Mouse (Mus musculus): Measurements from ENCODE around the gene Fbxo10. TPM values are rescaled to one million over a fixed set of nuclear protein-coding genes. Genes with fewer than 3 reads are reported as not detected.
"Not testable (repeated sequence)": the region's sequence is repeated elsewhere in the genome, so short reads cannot be mapped to it uniquely, and the experiment has no call there.

The Fbxo10 gene
- polyA plus RNA-seq, 1 experiment from 2014 or later = 7.9 TPM

DNA sequence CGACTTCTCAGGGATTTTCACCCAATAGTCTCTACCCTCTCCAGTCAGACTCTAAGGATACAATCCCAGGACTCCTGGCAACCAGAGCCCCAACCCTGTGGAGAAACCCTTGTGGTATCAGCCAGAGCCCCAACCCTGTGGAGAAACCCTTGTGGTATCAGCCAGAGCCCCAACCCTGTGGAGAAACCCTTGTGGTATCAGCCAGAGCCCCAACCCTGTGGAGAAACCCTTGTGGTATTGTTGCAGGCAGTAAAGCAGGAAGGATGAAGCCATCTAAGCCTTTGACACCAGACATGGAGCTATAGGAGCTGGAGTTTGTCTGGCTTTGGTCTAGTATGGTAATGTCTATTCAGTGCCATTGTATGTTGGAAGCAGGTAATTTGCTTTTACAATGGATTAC lies 20.6 kb downstream of the Fbxo10 start:
- ATAC-seq = 0 out of 2 replicates have a peak, but pooled peaks have one; percentile 8
- H3K27me3 ChIP-seq (replicated peaks; ENCODE audit: control insufficient read depth, insufficient read depth, low read length); H3K27ac ChIP-seq (ENCODE audit: low read length); H3K4me2 ChIP-seq (ENCODE audit: low read depth, low read length); H3K36me3 ChIP-seq (ENCODE audit: control insufficient read depth, insufficient read depth, low read length); H3K4me3 ChIP-seq (ENCODE audit: low read length); H3K4me1 ChIP-seq (ENCODE audit: control insufficient read depth, insufficient read depth, low read length); H3K9ac ChIP-seq (ENCODE audit: low read depth, low read length); H3K9me3 ChIP-seq (ENCODE audit: control insufficient read depth, low read length): not testable (repeated sequence)
- 89% methylated on average over 1 of the region's 1 CpGs for WGBS

DNA sequence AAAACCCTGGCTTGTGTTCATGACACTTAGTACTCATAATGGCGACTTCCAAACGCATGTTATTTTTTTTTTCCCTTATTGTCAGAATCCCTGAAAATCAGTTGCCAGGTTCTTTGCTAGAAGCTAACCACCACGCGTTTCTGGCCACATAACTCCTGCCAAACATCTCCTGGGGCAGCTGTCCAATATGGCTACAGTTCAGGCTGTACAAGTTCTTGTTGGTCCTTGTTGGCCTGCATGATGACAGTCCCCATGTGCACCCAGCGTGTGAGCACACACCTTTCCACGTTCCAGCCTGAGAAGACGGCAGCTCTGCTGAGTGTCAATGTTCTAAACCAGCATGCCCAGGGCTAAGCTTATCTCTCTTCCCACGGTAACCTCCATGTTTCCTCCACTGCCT lies 29.0 kb downstream of the Fbxo10 start:
- Histone ChIP-seq H3K27me3 (replicated peaks; ENCODE audit: control insufficient read depth, insufficient read depth, low read length) (no peaks in the 10 kb centered on the region), H3K4me2 (ENCODE audit: low read depth, low read length) (no peak overlapping the region), H3K9me3 (ENCODE audit: control insufficient read depth, low read length) (no peaks in the 10 kb centered on the region), H3K27ac (ENCODE audit: low read length) (no peak overlapping the region), H3K9ac (ENCODE audit: low read depth, low read length) (no peak overlapping the region), H3K4me3 (ENCODE audit: low read length) (no peak overlapping the region), H3K4me1 (ENCODE audit: control insufficient read depth, insufficient read depth, low read length) (no peaks in the 10 kb centered on the region), H3K36me3 (ENCODE audit: control insufficient read depth, insufficient read depth, low read length) (peaks cover 3% of the 10 kb centered on the region; the same call in 1 of the 2 replicates)
- WGBS = 87% methylated on average over 8 of the region's 8 CpGs
- ATAC-seq = no peak

DNA sequence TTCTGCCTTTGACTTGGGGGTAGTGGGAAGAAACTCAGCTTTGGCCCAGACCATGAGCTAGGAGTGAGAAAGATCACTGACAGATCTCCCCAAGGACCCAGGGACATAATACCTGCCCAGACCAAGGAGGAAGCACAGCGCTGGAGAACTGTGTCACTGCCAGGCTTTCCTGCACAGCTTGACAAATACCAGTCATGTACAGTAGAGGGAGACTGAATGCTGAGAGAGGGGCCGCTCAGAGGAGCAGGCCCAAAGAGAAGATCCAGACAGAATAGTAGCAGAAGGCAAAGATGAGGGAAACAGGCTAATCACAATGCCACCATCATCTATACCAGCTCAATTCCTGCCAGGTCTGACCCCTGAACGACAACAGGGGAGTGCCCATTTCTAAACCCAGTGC lies 29.5 kb downstream of the Fbxo10 start:
- Histone ChIP-seq H3K4me1 (ENCODE audit: control insufficient read depth, insufficient read depth, low read length) (no peaks in the 10 kb centered on the region), H3K4me2 (ENCODE audit: low read depth, low read length) (no peak overlapping the region), H3K36me3 (ENCODE audit: control insufficient read depth, insufficient read depth, low read length) (0 out of 2 replicates have a peak, but pooled peaks cover 3% of the 10 kb centered on the region), H3K9ac (ENCODE audit: low read depth, low read length) (no peak overlapping the region), H3K27ac (ENCODE audit: low read length) (no peak overlapping the region), H3K9me3 (ENCODE audit: control insufficient read depth, low read length) (no peaks in the 10 kb centered on the region), H3K4me3 (ENCODE audit: low read length) (no peak overlapping the region), H3K27me3 (replicated peaks; ENCODE audit: control insufficient read depth, insufficient read depth, low read length) (no peaks in the 10 kb centered on the region)
- 45% methylated on average over 3 of the region's 3 CpGs for WGBS
- no peak for ATAC-seq

DNA sequence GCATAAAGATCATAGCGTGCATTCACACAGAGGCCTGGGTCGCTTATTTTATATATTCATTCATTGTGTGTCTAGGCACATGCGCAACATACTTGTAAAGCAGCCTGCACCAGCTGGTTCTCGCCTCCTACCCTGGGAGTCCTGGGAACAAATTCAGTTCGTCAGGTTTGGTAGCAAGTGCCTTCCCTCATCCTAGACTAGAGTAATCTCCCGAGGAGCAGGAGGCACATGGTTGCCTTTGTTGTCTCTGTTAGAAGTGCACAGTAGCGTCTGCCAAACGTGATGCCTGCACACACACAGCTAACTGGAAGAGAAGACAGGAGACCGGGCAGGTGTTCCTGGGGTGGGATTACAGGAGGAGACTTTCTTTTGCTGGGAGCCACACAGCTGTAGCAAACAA lies 36.4 kb downstream of the Fbxo10 start:
- Histone ChIP-seq H3K36me3 (ENCODE audit: control insufficient read depth, insufficient read depth, low read length) (no peaks in the 10 kb centered on the region; the same call in 1 of the 2 replicates), H3K9me3 (ENCODE audit: control insufficient read depth, low read length) (no peaks in the 10 kb centered on the region)

DNA sequence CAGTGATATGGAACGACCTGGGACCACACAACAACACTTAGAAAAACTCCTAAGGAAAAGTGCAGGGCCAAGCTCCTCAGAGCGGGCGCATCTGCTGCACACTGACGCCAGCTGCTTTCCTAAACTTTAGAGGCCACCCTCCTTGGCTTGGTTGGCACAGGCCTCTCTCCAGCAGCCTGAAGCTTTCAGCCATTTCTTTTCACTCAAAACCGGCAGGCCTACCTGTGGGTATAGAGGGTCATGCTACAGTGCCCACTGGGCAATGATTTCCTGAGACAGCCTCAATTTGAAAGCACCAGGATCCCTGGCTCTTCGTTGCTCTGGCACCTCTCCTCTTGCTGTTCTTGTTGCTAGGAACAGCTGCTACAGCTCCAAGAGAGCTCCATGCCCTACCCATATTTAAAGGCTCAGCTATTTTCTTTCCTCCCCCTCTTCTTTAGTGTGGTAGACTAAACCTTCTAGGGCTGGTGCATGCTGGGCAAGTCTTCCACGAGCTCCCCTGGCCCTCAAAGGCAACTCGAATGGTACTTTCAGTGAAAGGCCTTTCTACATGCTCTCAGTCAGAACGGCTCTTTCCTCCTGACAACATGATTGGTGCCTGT lies 37.0 kb downstream of the Fbxo10 start:
- no peaks in the 10 kb centered on the region for H3K27me3 ChIP-seq (replicated peaks; ENCODE audit: control insufficient read depth, insufficient read depth, low read length)
- H3K36me3 ChIP-seq (ENCODE audit: control insufficient read depth, insufficient read depth, low read length) = no peaks in the 10 kb centered on the region; the same call in 1 of the 2 replicates
- no peak overlapping the region for H3K9ac ChIP-seq (ENCODE audit: low read depth, low read length)
- no peaks in the 10 kb centered on the region for H3K9me3 ChIP-seq (ENCODE audit: control insufficient read depth, low read length)
- 83% methylated on average over 9 of the region's 9 CpGs for WGBS
- ATAC-seq = no peak
- no peaks in the 10 kb centered on the region for H3K4me1 ChIP-seq (ENCODE audit: control insufficient read depth, insufficient read depth, low read length)
- H3K4me3 ChIP-seq (ENCODE audit: low read length) = no peak overlapping the region
- H3K4me2 ChIP-seq (ENCODE audit: low read depth, low read length) = no peak overlapping the region
- no peak overlapping the region for H3K27ac ChIP-seq (ENCODE audit: low read length)

More for the DNA sequence above, 36.4 kb downstream of the Fbxo10 start:
- no peak overlapping the region for H3K9ac ChIP-seq (ENCODE audit: low read depth, low read length)
- no peak overlapping the region for H3K27ac ChIP-seq (ENCODE audit: low read length)
- no peak overlapping the region for H3K4me3 ChIP-seq (ENCODE audit: low read length)
- no peak overlapping the region for H3K4me2 ChIP-seq (ENCODE audit: low read depth, low read length)
- H3K27me3 ChIP-seq (replicated peaks; ENCODE audit: control insufficient read depth, insufficient read depth, low read length) = no peaks in the 10 kb centered on the region
- no peaks in the 10 kb centered on the region for H3K4me1 ChIP-seq (ENCODE audit: control insufficient read depth, insufficient read depth, low read length)
- 83% methylated on average over 9 of the region's 9 CpGs for WGBS
- no peak for ATAC-seq

DNA sequence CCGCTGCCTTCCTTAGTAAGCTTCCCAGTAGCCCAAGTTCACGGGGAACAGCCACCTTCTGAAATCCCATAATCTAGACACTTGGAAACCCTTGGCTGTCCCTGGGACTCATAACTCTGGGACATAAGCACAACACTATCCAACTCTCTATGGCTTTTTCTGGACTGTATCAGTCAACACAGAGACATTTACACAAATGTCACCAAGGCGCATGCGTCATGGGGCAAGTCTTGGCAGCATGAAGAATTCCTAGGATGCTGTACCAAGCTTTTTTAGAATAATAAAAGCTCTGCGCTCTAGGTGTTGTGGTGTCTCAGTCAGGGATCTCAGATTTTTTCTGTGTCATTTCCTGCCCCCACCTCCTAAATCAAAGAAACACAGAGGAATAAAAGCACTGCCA lies 37.7 kb downstream of the Fbxo10 start:
- H3K27me3 ChIP-seq (replicated peaks; ENCODE audit: control insufficient read depth, insufficient read depth, low read length) = no peaks in the 10 kb centered on the region
- no peak overlapping the region for H3K4me2 ChIP-seq (ENCODE audit: low read depth, low read length)
- H3K36me3 ChIP-seq (ENCODE audit: control insufficient read depth, insufficient read depth, low read length) = no peaks in the 10 kb centered on the region; the same call in 1 of the 2 replicates
- WGBS = 93% methylated on average over 5 of the region's 5 CpGs
- no peaks in the 10 kb centered on the region for H3K4me1 ChIP-seq (ENCODE audit: control insufficient read depth, insufficient read depth, low read length)
- no peak overlapping the region for H3K9ac ChIP-seq (ENCODE audit: low read depth, low read length)
- H3K9me3 ChIP-seq (ENCODE audit: control insufficient read depth, low read length) = no peaks in the 10 kb centered on the region
- H3K27ac ChIP-seq (ENCODE audit: low read length) = no peak overlapping the region
- no peak for ATAC-seq
- H3K4me3 ChIP-seq (ENCODE audit: low read length) = no peak overlapping the region

DNA sequence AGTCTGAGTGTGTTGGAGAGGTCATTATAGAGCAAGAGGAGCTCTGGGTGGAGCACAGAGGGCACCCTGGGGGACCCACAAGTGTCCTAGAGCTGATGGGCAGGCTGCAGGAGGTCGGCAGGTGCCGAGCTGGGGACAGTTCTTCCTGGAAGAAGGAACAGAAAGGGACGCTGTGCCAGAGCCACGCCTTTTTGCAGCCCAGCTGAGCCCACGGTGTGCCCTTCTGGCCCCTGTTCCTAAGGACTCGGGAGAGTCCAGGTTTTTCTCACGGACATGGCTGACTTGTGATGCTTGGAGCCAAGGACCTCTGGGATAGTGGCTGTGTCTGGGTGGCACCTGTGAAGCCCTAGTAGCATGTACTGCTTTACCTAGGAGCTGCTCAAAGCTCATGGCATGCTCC lies 43.6 kb downstream of the Fbxo10 start:
- Histone ChIP-seq H3K27me3 (replicated peaks; ENCODE audit: control insufficient read depth, insufficient read depth, low read length) (no peaks in the 10 kb centered on the region), H3K4me2 (ENCODE audit: low read depth, low read length) (no peak overlapping the region), H3K9ac (ENCODE audit: low read depth, low read length) (no peak overlapping the region), H3K4me3 (ENCODE audit: low read length) (no peak overlapping the region), H3K27ac (ENCODE audit: low read length) (no peak overlapping the region), H3K4me1 (ENCODE audit: control insufficient read depth, insufficient read depth, low read length) (no peaks in the 10 kb centered on the region), H3K36me3 (ENCODE audit: control insufficient read depth, insufficient read depth, low read length) (0 out of 2 replicates have a peak, but pooled peaks cover 1% of the 10 kb centered on the region), H3K9me3 (ENCODE audit: control insufficient read depth, low read length) (no peaks in the 10 kb centered on the region)
- no peak for ATAC-seq
- 76% methylated on average over 7 of the region's 7 CpGs for WGBS

DNA sequence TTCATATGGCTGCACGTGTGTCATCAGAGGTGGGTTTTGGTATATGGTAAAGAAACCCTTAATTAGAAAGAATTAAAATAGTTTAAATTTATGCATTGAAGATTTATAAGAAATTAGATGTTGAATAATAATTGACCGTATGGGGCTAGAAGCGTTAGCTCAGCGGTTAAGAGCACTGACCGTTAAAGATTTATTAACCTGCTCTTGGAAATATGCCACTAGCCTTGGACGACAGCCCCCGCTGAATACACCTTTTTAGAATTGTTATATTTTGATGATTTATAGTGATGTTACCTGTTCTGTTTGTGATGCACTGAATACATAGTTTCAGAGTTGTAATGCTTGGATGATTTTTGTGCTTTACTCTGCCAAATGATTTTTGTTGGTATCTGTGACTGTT lies 44.9 kb downstream of the Fbxo10 start:
- not testable (repeated sequence) for H3K9me3 ChIP-seq (ENCODE audit: control insufficient read depth, low read length); H3K36me3 ChIP-seq (ENCODE audit: control insufficient read depth, insufficient read depth, low read length); H3K4me1 ChIP-seq (ENCODE audit: control insufficient read depth, insufficient read depth, low read length); H3K27me3 ChIP-seq (replicated peaks; ENCODE audit: control insufficient read depth, insufficient read depth, low read length); H3K4me3 ChIP-seq (ENCODE audit: low read length); H3K9ac ChIP-seq (ENCODE audit: low read depth, low read length); ATAC-seq; H3K4me2 ChIP-seq (ENCODE audit: low read depth, low read length); H3K27ac ChIP-seq (ENCODE audit: low read length)
- WGBS = 94% methylated on average over 7 of the region's 7 CpGs

DNA sequence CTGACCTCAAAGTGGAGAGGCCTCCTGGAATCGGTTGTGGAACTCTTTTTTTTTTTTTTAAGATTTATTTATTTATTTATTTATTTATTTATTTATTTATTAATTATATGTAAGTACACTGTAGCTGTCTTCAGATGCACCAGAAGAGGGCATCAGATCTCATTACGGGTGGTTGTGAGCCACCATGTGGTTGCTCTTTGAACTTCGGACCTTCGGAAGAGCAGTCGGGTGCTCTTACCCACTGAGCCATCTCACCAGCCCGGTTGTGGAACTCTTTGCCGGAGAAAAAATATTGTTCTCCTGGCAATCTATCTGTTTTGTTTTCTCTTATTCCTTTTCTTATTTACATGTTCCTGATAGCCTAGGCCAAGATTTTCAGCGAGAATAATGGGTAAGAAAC lies 45.5 kb downstream of the Fbxo10 start:
- not testable (repeated sequence) for H3K9me3 ChIP-seq (ENCODE audit: control insufficient read depth, low read length); H3K36me3 ChIP-seq (ENCODE audit: control insufficient read depth, insufficient read depth, low read length); H3K27ac ChIP-seq (ENCODE audit: low read length); H3K27me3 ChIP-seq (replicated peaks; ENCODE audit: control insufficient read depth, insufficient read depth, low read length); H3K4me3 ChIP-seq (ENCODE audit: low read length); H3K4me2 ChIP-seq (ENCODE audit: low read depth, low read length); H3K9ac ChIP-seq (ENCODE audit: low read depth, low read length); ATAC-seq
- peaks cover 12% of the 10 kb centered on the region; the same call in 1 of the 2 replicates for H3K4me1 ChIP-seq (ENCODE audit: control insufficient read depth, insufficient read depth, low read length)
- 60% methylated on average over 8 of the region's 8 CpGs for WGBS
